Mouse (Mus musculus) heart, adult 2 months (tissue): ENCODE results near the gene Gcdh. TPM values are rescaled to one million over a fixed set of nuclear protein-coding genes. Genes with fewer than 3 reads are reported as not detected.

Experiments used
- DNase-seq, 2 experiments: peaks; one replicate each; pipeline ENCODE4 v3.0.0; 2021
- H3K27ac ChIP-seq: fragments of 200-600 bp; 2 replicates; pipeline ENCODE4 v1.8.1; 2022
- H3K27me3 ChIP-seq: fragments of 200-500 bp; 2 replicates; pipeline ENCODE4 v1.6.1; 2012; ENCODE audit warnings: mild to moderate bottlenecking, low read length, inconsistent platforms, mixed read lengths; ENCODE audit not compliant: control insufficient read depth, insufficient read depth
- H3K36me3 ChIP-seq: fragments of 200-500 bp; 2 replicates; pipeline ENCODE4 v1.6.1; 2012; ENCODE audit warnings: low read length, inconsistent platforms; ENCODE audit not compliant: control insufficient read depth, insufficient read depth
- H3K4me1 ChIP-seq: fragments of 200-500 bp; 2 replicates; pipeline ENCODE4 v1.6.1; 2011; ENCODE audit warnings: low read length; ENCODE audit not compliant: control insufficient read depth, insufficient read depth
- H3K4me3 ChIP-seq: fragments of 200-600 bp; 2 replicates; pipeline ENCODE4 v1.8.1; 2022
- H3K79me2 ChIP-seq: fragments of 200-500 bp; replicated peaks from 2 replicates; pipeline ENCODE4 v1.6.1; 2012; ENCODE audit warnings: mild to moderate bottlenecking, inconsistent platforms, low read length, moderate library complexity, mixed read lengths; ENCODE audit not compliant: control insufficient read depth, insufficient read depth
- H3K9ac ChIP-seq: fragments of 200-500 bp; 2 replicates; pipeline ENCODE4 v1.6.1; 2012; ENCODE audit warnings: low read depth, mild to moderate bottlenecking, control low read depth, inconsistent platforms, low read length, mixed read lengths
- CTCF ChIP-seq: fragments of 200-600 bp; IDR thresholded peaks from 2 replicates; pipeline ENCODE4 v1.8.1; 2022; ENCODE audit warnings: antibody characterized with exemption, mild to moderate bottlenecking, moderate library complexity
- EP300 ChIP-seq: fragments of 200-500 bp; IDR thresholded peaks from 2 replicates; pipeline ENCODE4 v1.6.1; 2011; ENCODE audit warnings: low read depth, low read length, control low read depth; ENCODE audit not compliant: insufficient read depth
- POLR2A ChIP-seq: fragments of 200-500 bp; IDR thresholded peaks from 2 replicates; pipeline ENCODE4 v1.6.1; 2011; ENCODE audit warnings: mild to moderate bottlenecking, low read depth, low read length, control low read depth; ENCODE audit not compliant: insufficient read depth
- WGBS: fragments of 180-500 bp; shearing (Covaris S2); methylation state at CpG from one replicate; pipeline ENCODE4 v1.1.7; 2018; 5-methylcytosine and 5-hydroxymethylcytosine counted together
- intact Hi-C: fragments of 180-260 bp; cut with DNase I; formaldehyde crosslinking; loops from one replicate; pipeline ENCODE4 v1.15.1; 2025
- polyA plus RNA-seq: library from polyadenylated mRNA; depleted of rRNA; stranded (reverse); fragments of >200 nt; gene quantifications from 2 replicates; pipeline ENCODE4 v1.2.3, GENCODE M21; 2012
- total RNA-seq, 2 experiments: library from RNA; stranded (reverse); gene quantifications; 2 replicates each; pipeline ENCODE4 v1.2.3; 2021

Gene Gcdh
- total and polyA plus RNA-seq, 3 experiments, result 71.5 to 148 (median 89.9) TPM

GRCm38 (mm10) chr8:84902367-84902919 lies 8.7 kb upstream of the Gcdh start:
- Histone ChIP-seq H3K4me3 (peak overlapping the region; percentile 76), H3K9ac (peak overlapping the region; percentile 80), H3K79me2 (no peaks in the 10 kb centered on the region), H3K27me3 (no peaks in the 10 kb centered on the region), H3K4me1 (peaks cover 4% of the 10 kb centered on the region), H3K36me3 (no peaks in the 10 kb centered on the region), H3K27ac (peak overlapping the region; percentile 75)
- intact Hi-C loops, result loop anchor here (5.0 kb wide), 1 partner anchor 55 kb away; the partner anchor contains the start of gene Calr
- DNase-seq, result no peak
- no peak for TF ChIP-seq EP300
- TF ChIP-seq POLR2A, result no peak
- no peak for TF ChIP-seq CTCF
- 14% methylated on average over 24 of the region's 24 CpGs for WGBS

- H3K9ac ChIP-seq, result peak within 1 kb of the TSS; percentile 80
- H3K27ac ChIP-seq, result peak within 1 kb of the TSS; percentile 75
- H3K79me2 ChIP-seq, result no peaks in the 10 kb centered on the region
- H3K36me3 ChIP-seq, result no peaks in the 10 kb centered on the region
- TF ChIP-seq POLR2A (no peak), EP300 (no peak), CTCF (no peak)
- H3K27me3 ChIP-seq, result no peaks in the 10 kb centered on the region
- H3K4me1 ChIP-seq, result peaks cover 4% of the 10 kb centered on the region
- intact Hi-C loops, result loop anchor here (5.0 kb wide), 1 partner anchor 54 kb away; the partner anchor contains the start of gene Calr
- peak within 1 kb of the TSS; percentile 76 for H3K4me3 ChIP-seq
- no peak for DNase-seq
- 62% methylated on average over 3 of the region's 3 CpGs for WGBS
These were observed 8.0 kb upstream of the Gcdh start, which contains the start of gene Klf1 for GRCm38 (mm10) chr8:84901752-84902151. Klf1 (plus strand) TSS chr8:84901928.

- H3K4me1 ChIP-seq, result peaks cover 4% of the 10 kb centered on the region
- intact Hi-C loops, result loop anchor here (5.0 kb wide), 1 partner anchor 54 kb away; the partner anchor contains the start of gene Calr
- no peaks in the 10 kb centered on the region for H3K27me3 ChIP-seq
- H3K9ac ChIP-seq, result no peak overlapping the region
- TF ChIP-seq POLR2A (no peak), CTCF (no peak), EP300 (no peak)
- no peak overlapping the region for H3K4me3 ChIP-seq
- no peak for DNase-seq
- H3K27ac ChIP-seq, result no peak overlapping the region
- WGBS, result 41% methylated on average over 4 of the region's 4 CpGs
- H3K36me3 ChIP-seq, result no peaks in the 10 kb centered on the region
- H3K79me2 ChIP-seq, result no peaks in the 10 kb centered on the region
These were observed 7.3 kb upstream of the Gcdh start for GRCm38 (mm10) chr8:84901071-84901470.

GRCm38 (mm10) chr8:84895963-84896362 lies 2.2 kb upstream of the Gcdh start:
- intact Hi-C loops, result no loop called here
- DNase-seq, result no peak
- Histone ChIP-seq H3K79me2 (no peaks in the 10 kb centered on the region), H3K27ac (no peak overlapping the region), H3K4me1 (no peaks in the 10 kb centered on the region), H3K4me3 (no peak overlapping the region), H3K27me3 (no peaks in the 10 kb centered on the region), H3K9ac (no peak overlapping the region), H3K36me3 (no peaks in the 10 kb centered on the region)
- TF ChIP-seq CTCF, result no peak
- 79% methylated on average over 5 of the region's 5 CpGs for WGBS

- no peaks in the 10 kb centered on the region for H3K4me1 ChIP-seq
- peak overlapping the region; percentile 76 for H3K27ac ChIP-seq
- TF ChIP-seq POLR2A (no peak), CTCF (no peak), EP300 (no peak)
- H3K9ac ChIP-seq, result peak overlapping the region; percentile 60
- intact Hi-C loops, result no loop called here
- no peaks in the 10 kb centered on the region for H3K36me3 ChIP-seq
- no peaks in the 10 kb centered on the region for H3K79me2 ChIP-seq
- H3K27me3 ChIP-seq, result no peaks in the 10 kb centered on the region
- 12% methylated on average over 31 of the region's 31 CpGs for WGBS
- H3K4me3 ChIP-seq, result peak overlapping the region; percentile 67
- DNase-seq, result no peak
These were observed 570 bp downstream of the Gcdh start for GRCm38 (mm10) chr8:84892993-84893708.

- no peaks in the 10 kb centered on the region for H3K4me1 ChIP-seq
- TF ChIP-seq EP300 (no peak), POLR2A (no peak), CTCF (no peak)
- H3K9ac ChIP-seq, result no peak overlapping the region
- 81% methylated on average over 1 of the region's 1 CpGs for WGBS
- H3K27ac ChIP-seq, result no peak overlapping the region
- DNase-seq, result no peak
- H3K79me2 ChIP-seq, result no peaks in the 10 kb centered on the region
- H3K27me3 ChIP-seq, result no peaks in the 10 kb centered on the region
- no peaks in the 10 kb centered on the region; the same call in 1 of the 2 replicates for H3K36me3 ChIP-seq
- intact Hi-C loops, result no loop called here
- H3K4me3 ChIP-seq, result no peak overlapping the region
These were observed 4.6 kb downstream of the Gcdh start for GRCm38 (mm10) chr8:84889141-84889540.
